Mouse (Mus musculus) frontal cortex, adult 2 months (tissue): ENCODE results near the gene Fut7. TPM values are rescaled to one million over a fixed set of nuclear protein-coding genes. Genes with fewer than 3 reads are reported as not detected.
A peak's percentile ranks its signal among the peaks of the same experiment; 100 is the strongest.
"Not testable (repeated sequence)": the region's sequence is repeated elsewhere in the genome, so short reads cannot be mapped to it uniquely, and the experiment has no call there.

Source experiments
- DNase-seq, 2 experiments: peaks; one replicate each; pipeline ENCODE4 v3.0.0; 2022; ENCODE audit warnings: low spot score in 1 of 2; ENCODE audit errors: extremely low spot score in 1 of 2
- polyA plus RNA-seq: library from polyadenylated mRNA; depleted of rRNA; stranded (reverse); fragments of >200 nt; gene quantifications from 2 replicates; pipeline ENCODE4 v1.2.3, GENCODE M21; 2012; rRNA removed

The Fut7 gene
- 0.40 and 0.67 TPM in 2 replicates for polyA plus RNA-seq

DNA sequence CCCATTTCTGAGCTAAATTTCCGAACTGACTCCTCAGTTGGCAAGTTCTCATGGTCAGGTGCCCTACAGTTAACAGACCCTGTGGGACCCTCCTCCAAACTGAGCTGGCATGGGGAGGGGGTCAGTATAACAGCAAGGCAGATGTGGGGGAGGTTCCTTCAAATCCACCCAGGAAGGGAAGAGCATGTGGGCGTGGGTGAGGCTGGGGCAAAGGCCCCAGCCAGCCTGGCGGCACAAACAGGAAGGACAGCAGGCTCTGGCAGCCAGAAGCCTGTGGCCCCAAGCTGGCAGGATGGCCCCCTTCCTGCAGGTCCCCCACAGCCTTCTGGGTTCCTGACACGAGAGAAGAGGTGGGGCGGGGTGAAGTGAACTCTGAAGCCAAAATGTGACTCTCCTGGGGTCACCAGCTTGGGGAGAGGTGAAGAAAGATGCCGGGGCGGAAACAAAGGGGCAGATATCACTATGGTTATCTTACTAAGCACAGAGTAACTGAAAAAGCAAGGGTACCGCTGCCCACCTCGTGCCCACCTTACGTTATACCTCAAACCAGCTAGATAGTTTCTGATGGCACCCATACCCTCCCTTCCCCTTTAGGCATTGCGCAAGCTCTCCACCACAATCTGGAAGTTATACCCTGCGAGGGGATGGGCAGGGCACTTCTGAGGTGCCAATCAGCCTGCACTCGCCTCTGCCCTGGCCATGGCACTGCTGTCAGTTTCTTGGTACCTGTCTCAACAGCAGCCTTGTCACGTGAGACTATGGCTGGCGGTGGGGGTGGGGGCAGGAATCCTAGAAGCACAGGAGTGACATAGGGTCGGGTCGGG is at the start of gene Fut7:
Gene Fut7 (plus strand): TSS at position 681 of the 824 bp plus-strand sequence.
- no peak for DNase-seq

DNA sequence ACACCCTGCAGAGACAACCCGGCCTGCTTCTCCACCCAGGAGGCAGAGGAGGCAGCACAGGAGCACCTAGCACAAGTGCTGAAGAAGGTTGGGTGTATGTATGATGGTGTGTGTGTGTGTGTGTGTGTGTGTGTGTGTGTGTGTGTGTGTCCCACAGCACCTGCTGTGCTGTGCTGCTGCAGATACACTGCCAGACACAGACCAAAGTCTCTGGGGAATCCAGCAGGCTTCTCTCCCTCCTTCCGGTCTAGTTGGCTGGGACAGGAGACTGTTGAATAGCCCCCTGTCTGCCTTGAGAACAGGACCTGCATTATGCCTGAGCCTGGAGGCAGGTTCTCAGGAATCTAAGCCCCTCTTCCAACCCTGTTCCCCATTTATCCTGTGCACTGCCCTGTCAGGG is 49.6 kb upstream of the Fut7 start:
- no peak for DNase-seq

DNA sequence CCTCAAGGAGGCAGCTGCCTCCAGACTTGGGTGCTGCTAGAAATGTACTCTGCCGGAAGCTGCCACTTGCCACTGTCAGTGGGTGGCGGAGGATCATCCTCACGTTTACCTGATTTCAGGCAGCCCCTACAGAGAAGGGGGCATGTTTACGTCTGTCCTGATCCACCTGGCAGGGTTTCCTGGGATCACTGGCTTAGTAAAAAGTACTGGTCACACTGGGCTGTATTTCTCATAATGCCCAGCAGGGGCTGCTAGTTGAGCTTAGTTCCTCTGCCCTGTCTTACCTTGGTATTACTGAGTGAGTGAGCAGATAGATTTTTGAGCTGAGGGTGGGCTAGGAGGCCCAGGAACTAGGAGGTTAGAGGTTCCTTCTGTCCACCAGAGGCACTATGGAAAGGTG is 46.5 kb upstream of the Fut7 start:
- DNase-seq, result peak in 1 of 2 experiments; percentile 79

DNA sequence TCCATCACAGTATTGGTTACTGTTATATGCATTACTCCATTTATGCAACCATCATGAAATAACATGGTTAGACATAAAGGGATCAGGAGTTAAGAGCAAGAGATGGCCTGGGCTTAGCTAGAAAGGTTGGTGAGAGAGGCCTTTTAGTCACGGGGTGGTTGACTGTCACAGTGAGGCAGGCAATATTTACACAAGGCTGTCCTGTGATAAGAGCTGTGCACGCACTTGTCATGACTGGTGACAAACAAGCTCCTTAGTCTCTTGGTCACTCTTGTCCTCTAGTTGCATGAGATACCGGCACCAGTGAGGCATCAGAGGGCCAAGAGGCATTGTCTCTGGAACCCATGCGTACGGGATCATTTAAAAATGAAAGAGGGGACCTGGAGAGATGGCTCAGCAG is 38.6 kb upstream of the Fut7 start:
- DNase-seq, result no peak

DNA sequence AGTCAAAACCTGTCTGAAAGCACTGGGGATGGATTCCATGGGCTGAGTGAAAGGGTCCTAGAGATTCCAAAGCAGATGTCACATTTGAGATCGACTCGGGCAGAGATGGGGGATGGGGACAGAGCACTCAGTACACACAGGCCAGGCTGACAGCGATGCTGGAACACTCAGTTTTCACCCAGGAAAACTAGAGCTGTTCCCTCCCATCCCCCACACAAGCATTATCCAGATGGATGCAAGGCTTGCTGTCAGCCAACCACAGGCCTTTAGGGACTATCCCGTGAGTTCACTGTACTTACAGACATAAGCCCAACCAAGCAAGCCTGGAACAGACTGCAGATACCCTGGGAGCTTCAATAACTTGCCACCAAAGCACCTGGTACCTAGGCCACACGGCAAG is 31.8 kb upstream of the Fut7 start:
- DNase-seq, result no peak

DNA sequence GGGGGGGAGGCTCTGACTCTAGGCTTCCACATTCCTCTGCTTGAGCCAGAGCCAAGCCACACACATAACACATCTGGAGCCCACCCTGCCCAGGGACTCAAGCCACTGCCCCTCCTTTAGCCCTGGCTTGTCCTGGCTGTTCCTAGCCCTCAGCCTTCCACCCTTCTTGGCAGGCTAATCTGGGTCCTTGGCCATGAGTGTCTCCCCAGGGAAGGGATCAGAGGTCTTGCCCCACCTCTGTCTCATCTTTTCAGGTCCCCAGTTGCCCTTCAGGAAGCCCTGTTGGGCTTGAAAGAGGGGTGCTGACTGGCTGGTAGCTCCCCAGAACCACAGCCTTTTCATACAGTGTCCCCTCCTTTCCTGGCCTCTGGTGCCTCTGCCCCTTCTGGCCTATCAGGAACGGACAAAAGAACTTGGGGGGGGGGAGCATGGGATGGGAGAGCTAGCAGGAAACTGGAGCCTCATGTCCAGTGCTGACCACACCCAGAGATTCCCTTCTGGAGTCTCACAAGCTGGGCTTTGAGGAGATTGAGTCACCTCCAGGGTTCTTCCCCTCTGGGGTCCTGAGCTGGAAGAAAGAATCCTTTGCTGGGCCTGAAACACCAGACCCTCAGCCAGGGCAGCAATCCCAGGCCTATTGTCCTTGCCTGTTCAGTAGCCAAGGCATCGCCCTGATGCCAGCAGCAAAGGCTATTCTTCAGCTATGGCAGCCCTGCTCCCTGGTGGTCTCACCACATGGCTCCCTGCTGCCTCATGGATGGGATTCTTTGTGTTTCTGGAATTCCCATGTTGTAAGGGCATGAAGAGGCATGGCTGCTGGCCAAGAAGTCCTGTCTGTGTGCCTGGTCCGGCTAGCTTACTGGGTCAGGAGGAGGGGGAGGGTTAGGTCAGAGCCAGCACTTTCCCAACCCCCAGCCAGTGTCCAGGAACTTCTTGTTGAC is 28.5 kb upstream of the Fut7 start:
- peak in 1 of 2 experiments; percentile 36 for DNase-seq

DNA sequence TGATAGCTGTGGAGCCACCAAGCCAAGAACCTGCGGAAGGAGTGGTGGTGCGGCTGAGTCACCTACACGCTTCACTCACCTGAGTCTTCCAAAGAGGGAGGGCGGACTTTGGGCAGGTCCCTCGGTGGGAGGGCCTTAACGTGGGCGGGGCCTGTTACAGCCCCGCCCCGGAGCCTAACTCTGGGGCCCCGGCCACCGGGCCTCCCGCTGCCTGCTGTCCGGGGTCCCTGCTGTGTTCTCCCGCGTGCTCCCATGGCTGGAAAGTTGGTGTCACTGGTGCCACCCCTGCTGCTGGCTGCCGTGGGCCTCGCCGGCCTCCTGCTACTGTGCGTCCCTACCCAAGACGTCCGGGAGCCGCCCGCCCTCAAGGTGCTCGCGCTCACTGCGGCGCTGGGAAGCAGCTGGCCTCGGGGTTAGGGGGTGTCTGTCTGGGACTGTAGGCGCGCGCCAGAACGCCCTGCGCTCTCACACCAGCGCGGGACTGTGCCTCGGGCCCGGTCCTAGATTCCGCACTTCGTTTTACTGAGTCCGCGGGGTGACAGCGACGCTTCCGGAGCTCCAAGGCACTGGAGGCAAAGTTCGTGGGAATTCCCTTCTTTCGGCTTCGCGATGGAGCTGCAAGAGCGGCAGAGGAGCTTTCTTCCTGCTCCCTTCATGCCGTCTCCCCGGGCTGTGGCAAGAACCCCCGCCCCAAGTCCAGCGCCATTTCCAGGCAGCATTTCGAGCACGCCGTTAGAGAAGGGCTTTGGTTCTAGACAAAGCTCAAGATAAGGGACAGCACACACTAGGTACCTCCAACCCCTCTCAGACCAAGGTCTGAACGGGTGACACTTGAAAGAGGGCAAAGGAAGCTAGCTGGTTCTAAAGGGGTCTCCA is 27.1 kb upstream of the Fut7 start, which contains the start of gene Entpd2:
Gene Entpd2 (plus strand): TSS at position 154 of the 876 bp plus-strand sequence.
- DNase-seq, result no peak

DNA sequence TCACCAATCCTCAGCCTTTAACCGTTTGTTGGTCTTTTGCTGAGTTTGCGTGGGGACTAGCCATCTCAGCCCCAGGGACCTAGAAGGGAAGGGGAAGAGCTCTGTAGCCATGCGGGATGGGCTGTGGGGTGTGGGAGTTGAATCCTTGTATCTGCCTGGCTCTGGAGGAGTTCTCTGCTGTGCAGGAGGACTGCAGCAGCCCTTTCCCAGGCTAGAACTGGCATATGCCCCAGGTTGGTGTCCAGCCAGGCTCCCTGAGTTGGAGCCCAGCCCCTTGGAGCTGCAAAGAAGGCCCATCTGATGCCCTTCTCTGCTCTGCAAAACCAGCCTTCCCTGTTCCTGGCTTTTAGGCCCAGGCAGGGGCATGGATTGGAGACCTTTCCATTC is 26.5 kb upstream of the Fut7 start:
- DNase-seq, result peak in 1 of 2 experiments; percentile 43

DNA sequence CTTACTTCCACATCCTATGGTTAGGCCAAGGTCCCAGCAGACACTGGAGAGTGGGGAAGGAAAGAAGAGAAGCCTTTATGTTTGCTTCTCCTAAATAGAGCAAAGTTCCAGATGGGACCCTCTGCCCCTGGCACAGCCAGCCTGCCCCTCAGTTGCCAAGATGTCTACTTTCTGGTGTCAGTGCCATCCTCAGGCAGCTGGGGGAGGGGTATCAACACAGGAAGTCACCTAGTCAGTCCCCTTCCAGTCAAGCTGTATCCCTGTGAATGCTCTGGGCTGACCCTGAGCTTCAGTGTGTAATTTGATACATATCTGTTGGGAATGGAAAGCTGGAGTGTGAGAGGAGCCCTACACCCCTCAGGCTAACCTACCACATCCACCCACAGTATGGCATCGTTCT is 26.1 kb upstream of the Fut7 start:
- no peak for DNase-seq

DNA sequence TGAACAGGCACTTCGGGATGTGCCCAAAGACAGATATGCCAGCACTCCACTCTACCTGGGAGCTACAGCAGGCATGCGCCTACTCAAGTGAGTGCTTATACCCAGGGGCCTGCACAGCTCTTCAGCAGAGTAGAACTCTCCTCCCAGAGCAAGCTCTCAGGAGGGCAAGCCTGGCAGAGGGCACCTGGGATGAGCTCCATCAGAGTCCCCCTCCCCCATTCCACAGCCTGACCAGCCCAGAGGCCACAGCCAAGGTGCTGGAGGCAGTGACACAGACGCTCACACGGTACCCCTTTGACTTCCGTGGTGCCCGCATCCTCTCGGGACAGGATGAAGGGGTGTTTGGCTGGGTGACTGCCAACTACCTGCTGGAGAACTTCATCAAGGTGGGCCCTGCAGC is 25.0 kb upstream of the Fut7 start:
- DNase-seq, result no peak

DNA sequence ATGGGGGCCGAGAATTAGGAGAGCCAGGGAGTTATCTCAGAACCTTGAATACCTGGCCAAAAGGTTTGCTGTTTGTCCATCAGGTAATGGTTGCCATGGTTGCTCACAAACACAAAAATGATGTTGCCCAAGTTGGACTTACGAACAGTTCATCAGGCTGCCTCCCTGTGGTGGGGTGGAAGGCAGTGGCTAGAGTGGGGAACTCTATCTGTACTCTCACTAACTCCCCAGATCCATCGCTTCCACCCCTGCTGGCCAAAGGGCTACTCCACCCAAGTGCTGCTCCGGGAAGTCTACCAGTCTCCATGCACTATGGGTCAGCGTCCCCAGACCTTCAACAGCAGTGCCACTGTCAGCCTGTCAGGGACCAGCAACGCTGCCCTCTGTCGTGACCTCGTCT is 24.0 kb upstream of the Fut7 start, which contains the start of gene Npdc1:
Gene Npdc1 (plus strand): TSS at position 301 of the 400 bp plus-strand sequence.
- DNase-seq, result no peak

DNA sequence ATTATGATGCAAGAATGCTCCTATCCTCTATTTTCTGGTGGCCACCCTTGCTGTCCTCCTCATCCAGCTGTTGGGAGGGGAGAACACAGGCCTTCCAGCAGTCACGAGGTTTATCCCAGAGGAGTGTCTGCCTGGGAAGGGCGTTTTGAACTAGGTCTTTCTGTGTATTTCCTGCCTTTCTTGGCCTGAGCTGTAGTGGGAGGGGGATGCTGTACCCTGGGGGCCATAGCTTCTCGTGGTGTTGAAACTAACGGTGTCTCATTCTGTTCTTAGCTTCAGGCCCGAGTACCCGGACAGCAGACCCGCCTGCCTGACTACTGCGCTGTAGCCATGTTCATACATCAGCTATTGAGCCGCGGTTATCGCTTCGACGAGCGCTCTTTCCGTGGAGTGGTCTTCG is 22.8 kb upstream of the Fut7 start:
- DNase-seq, result no peak

DNA sequence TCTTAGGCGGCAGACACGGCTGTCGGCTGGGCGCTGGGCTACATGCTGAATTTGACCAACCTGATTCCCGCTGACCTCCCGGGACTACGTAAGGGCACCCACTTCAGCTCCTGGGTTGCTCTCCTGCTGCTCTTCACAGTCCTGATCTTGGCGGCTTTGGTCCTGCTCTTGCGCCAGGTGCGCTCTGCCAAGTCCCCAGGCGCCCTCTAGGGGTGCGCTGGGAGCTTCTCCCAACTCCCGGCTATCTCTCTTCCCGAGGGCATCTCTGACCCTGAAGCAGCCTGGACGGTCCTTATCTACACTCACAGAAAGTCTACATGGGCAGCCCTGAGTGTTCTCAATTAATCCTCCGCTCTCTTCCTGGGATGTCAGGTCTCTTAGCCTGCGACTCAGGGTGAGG is 22.3 kb upstream of the Fut7 start:
- peak in 1 of 2 experiments; percentile 73 for DNase-seq

DNA sequence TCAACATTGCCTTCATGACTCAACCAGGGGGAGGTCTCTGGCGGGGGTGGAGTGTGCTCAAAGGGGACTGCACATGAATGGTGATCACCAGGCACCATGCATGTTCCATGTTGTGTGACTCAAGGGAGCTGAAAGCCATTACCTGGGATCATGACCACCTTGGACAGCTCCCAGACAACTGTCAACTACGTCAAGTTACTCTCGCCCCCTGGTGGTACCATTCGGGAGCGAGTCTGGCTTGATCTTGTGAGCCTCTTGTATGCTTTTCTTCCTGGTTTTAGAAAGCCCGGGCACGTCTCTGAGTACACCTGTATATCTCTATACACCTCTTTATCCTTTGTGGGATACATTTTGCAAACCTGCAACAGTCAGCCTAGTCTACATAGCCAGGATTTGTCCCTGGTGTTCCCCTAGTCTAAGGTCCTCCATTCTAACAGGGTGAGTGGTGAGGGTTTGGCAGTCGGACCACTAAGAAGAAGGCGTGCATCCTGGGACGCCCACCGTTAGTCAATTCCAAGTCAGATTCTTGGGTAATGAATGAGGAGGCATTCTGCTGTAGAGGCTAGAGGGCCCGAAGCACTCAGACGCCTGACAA is 20.6 kb upstream of the Fut7 start:
- DNase-seq, result peak in 1 of 2 experiments; percentile 82

DNA sequence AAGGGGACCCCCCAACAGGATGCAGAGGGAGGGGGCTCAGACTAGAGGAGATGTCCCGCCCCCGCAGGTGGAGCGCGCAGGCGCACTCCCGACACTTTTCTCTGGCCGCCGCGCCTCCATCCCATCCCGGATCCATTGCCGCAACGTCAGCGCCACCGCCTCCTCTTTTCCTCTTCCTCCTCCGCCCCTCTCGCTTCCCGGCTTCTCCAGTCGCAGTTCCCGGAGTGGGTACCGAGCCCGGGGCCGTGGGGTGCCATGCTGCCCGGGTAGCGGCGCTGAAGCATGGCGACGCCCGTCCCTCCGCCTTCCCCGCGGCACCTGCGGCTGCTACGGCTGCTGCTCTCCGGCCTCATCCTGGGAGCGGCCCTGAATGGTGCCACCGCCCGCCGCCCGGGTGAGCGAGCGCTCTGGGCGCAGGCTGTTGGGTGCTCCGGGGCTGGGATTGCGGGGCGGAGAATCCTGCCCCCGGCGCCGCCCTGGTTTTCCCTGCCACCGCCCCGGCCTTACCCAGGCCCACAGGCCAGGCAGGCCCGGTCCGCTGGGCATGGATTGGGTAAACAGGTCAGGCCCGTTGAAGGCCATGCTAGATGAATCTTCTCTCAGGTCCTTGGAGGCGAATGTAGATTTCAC is 20.0 kb upstream of the Fut7 start:
- DNase-seq, result peak; percentile 85 to 95

DNA sequence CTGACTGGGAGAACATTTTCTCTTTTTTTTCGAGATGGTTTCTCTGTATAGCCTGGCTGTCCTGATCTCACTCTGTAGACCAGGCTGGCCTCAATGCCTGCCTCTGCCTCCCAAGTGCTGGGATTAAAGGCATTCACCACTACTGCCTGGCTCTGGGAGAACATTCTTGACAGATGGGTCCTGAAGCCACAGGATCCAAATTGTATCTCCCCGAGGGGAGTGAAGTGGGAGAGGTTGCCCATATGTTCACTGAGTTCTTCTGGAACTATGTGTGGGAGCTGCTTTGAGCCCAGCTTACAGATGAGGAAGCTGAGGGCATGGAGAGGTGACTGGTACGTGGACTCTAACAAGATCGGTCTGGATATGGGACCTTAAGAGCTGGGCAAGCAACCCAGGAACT is 19.1 kb upstream of the Fut7 start:
- peak in 1 of 2 experiments; percentile 42 for DNase-seq

DNA sequence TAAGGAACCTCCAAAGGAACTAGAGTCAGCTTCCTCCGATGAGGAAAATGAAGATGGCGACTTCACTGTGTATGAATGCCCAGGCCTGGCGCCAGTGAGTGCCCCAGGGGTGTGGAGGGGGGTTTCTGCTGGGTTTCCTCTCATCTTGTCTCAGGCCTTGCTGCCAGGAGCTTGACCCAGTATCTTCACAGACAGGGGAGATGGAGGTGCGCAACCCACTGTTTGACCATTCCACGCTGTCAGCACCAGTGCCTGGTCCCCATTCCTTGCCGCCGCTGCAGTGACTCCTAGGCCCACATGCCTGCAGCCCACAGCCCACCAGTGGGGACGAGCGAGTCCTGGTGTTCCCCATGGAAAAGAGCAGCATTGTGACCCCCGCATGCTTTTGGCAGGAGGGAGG is 14.2 kb upstream of the Fut7 start:
- DNase-seq, result no peak

DNA sequence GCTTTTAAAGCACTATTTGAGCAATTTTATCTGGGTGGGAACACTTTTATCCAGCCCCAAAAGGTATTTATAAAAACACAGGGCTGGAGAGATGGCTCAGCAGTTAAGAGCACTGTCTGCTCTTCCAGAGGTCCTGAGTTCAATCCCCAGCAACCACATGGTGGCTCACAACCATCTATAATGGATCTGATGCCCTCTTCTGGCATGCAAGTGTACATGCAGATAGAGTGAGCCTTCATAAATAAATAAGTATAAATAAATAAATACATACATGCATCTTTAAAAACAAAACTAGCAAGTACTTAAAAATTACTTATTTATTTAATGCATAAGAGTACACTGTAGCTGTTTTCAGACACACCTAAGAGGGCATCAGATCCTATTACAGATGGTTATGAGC is 9.6 kb upstream of the Fut7 start:
- DNase-seq, result not testable (repeated sequence)

DNA sequence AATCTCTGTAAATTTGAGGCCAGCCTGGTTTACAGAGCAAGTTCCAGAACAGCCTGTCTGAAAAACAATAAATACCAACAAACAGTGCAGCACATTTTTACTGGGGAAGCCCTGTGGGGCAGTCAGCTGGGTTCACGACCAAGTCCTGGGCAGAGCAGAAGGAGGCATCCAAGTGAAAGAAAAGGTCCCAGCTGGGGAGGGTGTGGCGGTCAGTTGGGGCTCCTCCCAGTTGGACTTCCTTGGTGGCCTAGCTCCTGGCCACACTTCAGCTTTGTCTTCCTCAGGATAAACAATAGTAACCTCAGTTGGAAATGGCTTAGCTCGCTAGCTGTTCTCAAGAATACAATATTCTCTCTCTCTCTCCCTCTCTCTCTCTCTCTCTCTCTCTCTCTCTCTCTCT is 5.6 kb upstream of the Fut7 start:
- DNase-seq, result no peak
